Mouse (Mus musculus) cerebellum, adult 2 months (tissue): Measurements from ENCODE around the gene Tbce.

Experiments used
- CTCF ChIP-seq: fragments of 200-500 bp; IDR thresholded peaks from 2 replicates; pipeline ENCODE4 v1.5.1; 2011; ENCODE audit warnings: low read depth, mild to moderate bottlenecking, control low read depth, low read length, moderate library complexity, borderline replicate concordance; ENCODE audit not compliant: insufficient read depth
- POLR2A ChIP-seq: fragments of 200-500 bp; IDR thresholded peaks from 2 replicates; pipeline ENCODE4 v1.6.1; 2011; ENCODE audit warnings: low read length, control low read depth, borderline replicate concordance; ENCODE audit not compliant: insufficient read depth

DNA sequence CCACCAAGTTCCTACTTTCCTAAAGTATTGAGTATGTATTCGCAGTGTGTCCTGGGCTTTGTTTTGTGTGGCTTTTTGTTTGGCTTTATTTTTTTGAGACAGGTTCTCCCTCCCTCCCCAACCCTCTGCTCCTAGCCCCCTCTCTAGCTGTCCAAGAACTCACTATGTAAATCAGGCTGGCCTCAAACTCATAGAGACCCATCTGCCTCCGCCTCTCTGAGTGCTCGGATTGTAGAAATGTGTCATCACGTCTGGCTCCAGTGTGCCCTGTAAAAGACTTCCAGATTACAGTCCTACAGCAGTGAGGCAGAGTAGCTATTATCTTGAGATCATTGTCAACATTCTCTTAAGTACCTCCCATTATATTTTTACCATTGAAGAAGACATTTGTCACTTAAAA, 78.4 kb downstream of the Tbce start:
- TF ChIP-seq POLR2A: no peak
- no peak for TF ChIP-seq CTCF
